Mouse (Mus musculus) C2C12 (cell line): Measurements from ENCODE around the gene Atp1b1. TPM values are rescaled to one million over a fixed set of nuclear protein-coding genes. Genes with fewer than 3 reads are reported as not detected.

Source experiments
- H3K27me3 ChIP-seq: one replicate; pipeline ENCODE4 v1.6.1; 2011; ENCODE audit not compliant: control insufficient read depth, insufficient read depth, insufficient read length
- H3K36me3 ChIP-seq: one replicate; pipeline ENCODE4 v1.6.1; 2011; ENCODE audit not compliant: control insufficient read depth, insufficient read depth
- H3K4me3 ChIP-seq: one replicate; pipeline ENCODE4 v1.5.1; 2011; ENCODE audit warnings: mild to moderate bottlenecking, control low read depth; ENCODE audit not compliant: poor library complexity, insufficient read depth, severe bottlenecking
- H3K79me2 ChIP-seq: one replicate; pipeline ENCODE4 v1.6.1; 2011; ENCODE audit not compliant: control insufficient read depth, insufficient read depth
- H3K79me3 ChIP-seq: one replicate; pipeline ENCODE4 v1.6.1; 2011; ENCODE audit warnings: low read depth, control low read depth
- H3ac ChIP-seq: one replicate; pipeline ENCODE3; 2011; ENCODE audit warnings: low read depth; ENCODE audit not compliant: control insufficient read depth, insufficient read length
- CEBPB ChIP-seq: IDR thresholded peaks from one replicate; pipeline ENCODE4 v1.6.1; 2011; ENCODE audit warnings: low read depth, mild to moderate bottlenecking, control low read depth, moderate library complexity
- CTCF ChIP-seq: IDR thresholded peaks from one replicate; pipeline ENCODE4 v1.5.1; 2011; ENCODE audit not compliant: control insufficient read depth, insufficient read depth, insufficient read length
- FOSL1 ChIP-seq: IDR thresholded peaks from one replicate; pipeline ENCODE4 v1.8.0; 2011; ENCODE audit warnings: mild to moderate bottlenecking, low read length; ENCODE audit not compliant: poor library complexity, insufficient read depth, severe bottlenecking
- MAX ChIP-seq: IDR thresholded peaks from one replicate; pipeline ENCODE4 v1.6.1; 2011; ENCODE audit warnings: mild to moderate bottlenecking, control low read depth
- MYOD1 ChIP-seq: IDR thresholded peaks from one replicate; pipeline ENCODE4 v1.6.1; 2011; ENCODE audit warnings: low read depth; ENCODE audit not compliant: control insufficient read depth, insufficient read length
- MYOG ChIP-seq: IDR thresholded peaks from one replicate; pipeline ENCODE4 v1.6.1; 2011; ENCODE audit not compliant: control insufficient read depth, insufficient read length; ENCODE audit errors: extremely low read depth
- USF1 ChIP-seq: IDR thresholded peaks from one replicate; pipeline ENCODE4 v1.6.1; 2011; ENCODE audit warnings: low read depth, mild to moderate bottlenecking, control low read depth, moderate library complexity
- polyA plus RNA-seq: library from polyadenylated mRNA; unstranded; fragments of >200 nt; fragmentation: generic; extraction: Trizol; gene quantifications from one replicate; pipeline ENCODE4 v1.2.1, GENCODE M21; 2012; ENCODE audit warnings: missing spikeins

Atp1b1 gene
- polyA plus RNA-seq, 1 experiment: 13.6 TPM

DNA sequence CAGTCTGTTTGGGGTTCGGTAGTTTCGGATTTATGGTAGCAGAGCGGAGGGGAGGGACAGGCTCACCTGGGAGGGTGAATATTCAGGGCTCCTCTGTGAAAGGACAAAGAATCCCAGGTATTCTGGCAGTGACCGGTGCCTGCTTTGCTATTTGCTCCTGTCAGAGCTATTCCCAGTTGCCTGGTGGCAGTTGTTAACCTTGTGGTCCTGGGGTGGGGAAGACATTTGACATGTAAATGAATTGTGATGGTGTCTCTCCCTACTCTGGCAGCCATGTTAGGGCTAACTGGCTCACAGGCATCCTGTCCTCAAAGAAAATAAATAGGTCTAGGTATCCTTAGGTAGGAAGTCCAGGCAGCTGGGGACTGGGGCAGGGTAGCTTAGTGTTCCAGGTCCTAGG lies 36.1 kb upstream of the Atp1b1 start:
- Histone ChIP-seq H3K79me3 (no peaks in the 10 kb centered on the region), H3K36me3 (no peaks in the 10 kb centered on the region), H3ac (no peak overlapping the region), H3K4me3 (no peak overlapping the region), H3K79me2 (no peaks in the 10 kb centered on the region), H3K27me3 (no peaks in the 10 kb centered on the region)
- TF ChIP-seq MAX (no peak), CEBPB (no peak), USF1 (no peak), CTCF (no peak), MYOG (no peak), FOSL1 (no peak), MYOD1 (no peak)

DNA sequence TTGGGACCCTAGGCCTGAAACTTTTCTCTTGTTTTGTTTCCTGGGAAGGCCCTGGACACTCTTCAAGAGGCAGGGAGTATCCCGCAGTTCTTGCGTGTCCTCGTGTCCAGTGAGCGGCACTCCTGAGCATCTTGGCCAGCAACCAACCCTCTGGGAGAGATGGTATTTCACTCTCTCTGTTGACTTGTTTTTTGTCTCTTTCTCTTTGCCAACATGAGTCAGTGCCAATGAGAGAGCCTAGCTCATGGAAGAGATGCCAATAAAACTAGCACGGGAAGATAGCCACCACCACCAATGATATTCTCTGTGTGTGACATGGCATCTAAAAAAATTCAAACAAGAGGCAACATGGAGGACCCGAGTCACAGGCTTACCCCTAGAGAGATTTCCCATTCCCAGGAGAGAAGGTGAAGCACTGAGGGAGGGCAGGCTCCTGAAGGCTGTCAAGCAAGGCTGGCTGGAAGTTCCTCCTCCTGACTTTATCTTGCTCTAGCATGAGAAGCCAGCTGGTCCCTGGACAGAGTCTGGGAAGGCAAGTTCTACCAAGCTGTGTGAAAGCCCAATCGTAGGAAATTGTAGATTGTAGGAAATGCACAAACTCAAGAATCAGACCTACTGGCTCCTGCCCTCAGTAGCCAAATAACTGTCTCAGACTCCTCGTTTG lies 35.0 kb upstream of the Atp1b1 start:
- Histone ChIP-seq H3K4me3 (no peak overlapping the region), H3K79me3 (no peaks in the 10 kb centered on the region), H3ac (no peak overlapping the region), H3K27me3 (no peaks in the 10 kb centered on the region), H3K79me2 (no peaks in the 10 kb centered on the region), H3K36me3 (no peaks in the 10 kb centered on the region)
- TF ChIP-seq FOSL1: no peak
- no peak for TF ChIP-seq MAX
- TF ChIP-seq USF1: no peak
- TF ChIP-seq CEBPB: no peak
- no peak for TF ChIP-seq MYOG
- no peak for TF ChIP-seq CTCF

DNA sequence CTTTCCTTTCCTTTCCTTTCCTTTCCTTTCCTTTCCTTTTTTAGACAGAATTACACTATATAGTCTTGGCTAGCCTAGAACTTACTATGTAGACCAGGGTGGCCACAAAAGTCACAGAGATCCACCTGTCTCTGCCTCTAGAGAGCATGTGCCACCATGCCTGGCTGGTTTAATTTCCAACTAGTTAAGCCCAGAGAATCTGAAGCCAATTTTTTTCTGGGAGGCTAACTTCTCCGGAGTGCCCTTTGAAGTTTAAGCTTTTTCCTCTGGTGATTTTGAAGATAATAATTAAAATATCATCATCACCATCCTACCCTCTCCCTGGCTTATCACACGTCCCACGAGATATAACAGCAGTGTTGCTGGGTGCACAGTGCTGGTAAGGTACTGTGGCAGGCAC lies 34.3 kb upstream of the Atp1b1 start:
- Histone ChIP-seq H3ac (no peak overlapping the region), H3K27me3 (no peaks in the 10 kb centered on the region), H3K79me3 (no peaks in the 10 kb centered on the region), H3K79me2 (no peaks in the 10 kb centered on the region), H3K36me3 (no peaks in the 10 kb centered on the region), H3K4me3 (no peak overlapping the region)
- TF ChIP-seq CEBPB (no peak), MYOG (no peak), CTCF (no peak), MYOD1 (no peak), MAX (no peak), USF1 (no peak), FOSL1 (no peak)

DNA sequence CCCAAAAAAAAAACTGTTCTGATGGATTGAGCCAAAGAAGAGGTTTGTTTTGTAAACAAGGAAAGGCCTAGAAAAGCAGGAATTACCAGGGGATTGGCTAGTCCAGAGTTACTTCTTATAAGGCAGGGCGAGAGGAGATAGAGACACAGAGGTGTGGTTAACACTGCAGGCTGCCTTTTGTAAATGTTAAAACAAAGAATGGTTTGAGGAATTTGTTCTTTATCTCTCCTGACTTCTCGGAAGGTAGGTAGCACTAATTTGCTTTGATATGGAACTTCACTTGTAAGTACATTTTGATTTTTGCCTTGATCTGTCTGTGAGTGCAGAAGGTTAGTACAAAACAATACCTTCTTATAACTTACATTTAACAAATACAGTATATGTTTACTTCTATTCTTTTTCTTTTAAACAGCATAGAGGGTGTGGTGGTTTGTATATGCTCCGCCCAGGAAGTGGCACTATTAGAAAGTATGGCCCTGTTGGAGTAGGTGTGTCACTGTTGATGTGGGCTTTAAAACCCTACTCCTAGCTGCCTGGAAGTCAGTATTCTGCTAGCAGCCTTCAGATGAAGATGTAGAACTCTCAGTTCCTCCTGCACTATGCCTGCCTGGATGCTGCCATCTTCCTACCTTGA lies 31.9 kb upstream of the Atp1b1 start:
- no peaks in the 10 kb centered on the region for H3K27me3 ChIP-seq
- TF ChIP-seq CTCF (no peak), MAX (no peak), FOSL1 (no peak), CEBPB (no peak), MYOG (no peak), USF1 (no peak)
- H3K4me3 ChIP-seq: no peak overlapping the region
- no peak overlapping the region for H3ac ChIP-seq
- H3K36me3 ChIP-seq: no peaks in the 10 kb centered on the region
- no peaks in the 10 kb centered on the region for H3K79me3 ChIP-seq
- H3K79me2 ChIP-seq: no peaks in the 10 kb centered on the region

DNA sequence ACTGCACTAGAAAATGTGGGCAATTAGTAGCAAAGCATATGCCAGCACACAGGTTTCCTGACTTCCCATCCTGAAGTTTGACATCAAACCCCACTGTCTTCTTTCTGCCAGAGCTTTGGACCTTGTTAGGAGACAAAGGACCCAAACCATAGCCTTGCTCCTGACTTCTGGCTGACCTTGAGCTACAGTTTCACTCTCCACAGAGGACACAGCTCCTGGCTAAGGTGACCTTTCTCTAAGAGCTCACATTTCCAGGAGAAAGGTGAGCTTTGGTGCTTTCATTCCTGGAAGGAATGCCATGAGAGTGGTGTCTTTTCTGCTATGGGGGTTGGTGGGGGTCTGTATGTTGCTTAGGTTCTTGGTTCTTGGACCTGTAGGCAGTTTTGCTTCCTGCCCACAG lies 25.6 kb upstream of the Atp1b1 start:
- Histone ChIP-seq H3K79me3 (no peaks in the 10 kb centered on the region), H3K36me3 (no peaks in the 10 kb centered on the region), H3K27me3 (no peaks in the 10 kb centered on the region), H3K4me3 (no peak overlapping the region), H3K79me2 (no peaks in the 10 kb centered on the region), H3ac (no peak overlapping the region)
- TF ChIP-seq CTCF: no peak
- TF ChIP-seq MYOG: no peak
- TF ChIP-seq FOSL1: no peak
- TF ChIP-seq USF1: no peak

DNA sequence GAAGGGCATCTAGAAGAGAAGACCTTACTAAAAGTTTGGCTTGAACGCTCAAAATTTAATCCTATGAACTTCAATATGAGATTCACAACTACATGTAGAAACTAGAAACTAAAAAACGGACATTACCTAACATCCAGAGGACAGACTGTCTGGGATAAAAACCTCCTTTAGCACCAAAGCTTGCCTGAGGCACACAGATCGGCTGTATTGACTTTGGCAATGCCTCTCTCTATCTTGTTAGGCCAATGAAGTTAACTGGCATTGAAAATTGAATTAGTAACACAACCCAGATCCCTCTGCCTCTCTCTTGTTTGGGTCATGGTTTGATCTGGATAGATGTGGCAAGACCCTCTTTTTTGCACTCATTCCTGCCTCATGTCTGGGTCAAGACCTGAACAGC lies 24.7 kb upstream of the Atp1b1 start:
- H3K79me2 ChIP-seq: no peaks in the 10 kb centered on the region
- H3K36me3 ChIP-seq: no peaks in the 10 kb centered on the region
- TF ChIP-seq MAX: no peak
- no peak for TF ChIP-seq MYOD1
- H3K4me3 ChIP-seq: no peak overlapping the region
- no peak overlapping the region for H3ac ChIP-seq
- H3K27me3 ChIP-seq: no peaks in the 10 kb centered on the region
- H3K79me3 ChIP-seq: no peaks in the 10 kb centered on the region
